Mouse (Mus musculus): ENCODE results near the gene Zfp609.

GRCm38 (mm10) chr9:65657218-65657617, 170.1 kb downstream of the Zfp609 start:
- TF ChIP-seq POLR2A (IDR thresholded peaks at IDR 0.05; ENCODE audit: low read depth, low read length) = no peak
- no peak for TF ChIP-seq CTCF (IDR thresholded peaks at IDR 0.05; ENCODE audit: borderline replicate concordance, insufficient read depth, low read length)

Data from embryonic fibroblast, embryonic 13.5 days (primary cell).